Mouse (Mus musculus) hindlimb bud, embryonic 11.5 days (tissue): ENCODE data around the gene Etd.
"Not testable (repeated sequence)": the region's sequence is repeated elsewhere in the genome, so short reads cannot be mapped to it uniquely, and the experiment has no call there.

Experiments
- DNase-seq: peaks from one replicate; pipeline ENCODE4 v3.0.0-alpha.2; 2012; ENCODE audit warnings: low read depth, low spot score; ENCODE audit errors: extremely low spot score

Gene Etd

DNA sequence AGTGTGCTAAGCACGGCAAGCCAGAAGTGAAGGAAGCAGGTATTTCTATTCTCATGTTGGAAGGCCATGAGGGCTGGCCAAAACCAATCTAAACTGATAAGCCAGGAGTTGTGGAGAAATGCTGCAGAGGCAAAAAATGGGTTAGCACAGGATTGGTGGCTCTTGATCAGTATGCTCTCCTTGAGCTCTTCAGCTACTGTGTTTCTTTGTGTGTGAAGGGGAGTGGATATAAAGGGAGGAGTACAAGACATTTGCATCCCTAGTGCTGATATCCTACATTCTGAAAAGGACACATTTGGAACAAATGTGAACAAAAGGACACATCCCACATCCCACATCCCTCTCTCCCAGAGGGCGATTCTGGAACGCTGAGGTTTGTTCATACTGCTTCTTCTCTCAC is at the start of gene Etd:
Gene Etd, plus strand, starts transcription at position 301 of the 400 bp plus-strand sequence.
- DNase-seq, result no peak

DNA sequence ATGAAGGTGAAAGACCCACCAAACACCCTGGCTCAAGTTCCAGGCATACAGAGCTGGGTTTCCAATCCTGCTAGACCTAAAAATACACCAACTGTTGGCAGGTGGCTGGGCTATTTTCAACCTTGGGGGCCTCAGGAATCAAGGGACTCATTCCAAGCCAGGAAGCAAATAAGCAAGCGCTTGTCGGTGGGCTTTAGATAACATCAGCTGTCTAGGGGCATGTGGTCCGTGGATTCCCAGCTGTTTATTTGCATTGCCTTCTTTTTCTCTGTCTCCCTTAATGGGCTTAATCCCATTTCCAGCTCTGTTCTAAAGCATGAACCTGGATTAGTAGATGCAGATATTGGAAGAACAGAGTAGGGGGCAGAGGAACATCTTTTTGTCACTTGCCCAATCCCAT is 48.4 kb upstream of the Etd start:
- DNase-seq, result no peak

DNA sequence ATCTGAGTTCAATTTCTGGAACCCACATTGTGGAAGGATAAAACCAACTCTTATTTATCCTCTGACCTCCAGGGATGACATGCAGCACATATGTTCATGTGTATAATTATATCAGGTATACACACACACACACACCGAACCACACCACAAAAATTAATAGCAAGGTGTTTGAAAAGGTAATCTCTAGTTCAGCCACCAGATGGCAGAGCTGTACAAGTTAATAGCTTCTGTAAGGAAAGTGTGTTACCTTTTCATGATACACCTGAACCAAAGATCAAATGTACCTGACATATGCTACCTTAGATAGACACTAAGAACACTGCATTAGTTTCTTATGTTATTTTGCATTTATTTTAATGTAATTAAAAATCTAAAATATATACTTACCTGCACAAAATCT is 1.8 kb upstream of the Etd start:
- DNase-seq, result peak; percentile 1

DNA sequence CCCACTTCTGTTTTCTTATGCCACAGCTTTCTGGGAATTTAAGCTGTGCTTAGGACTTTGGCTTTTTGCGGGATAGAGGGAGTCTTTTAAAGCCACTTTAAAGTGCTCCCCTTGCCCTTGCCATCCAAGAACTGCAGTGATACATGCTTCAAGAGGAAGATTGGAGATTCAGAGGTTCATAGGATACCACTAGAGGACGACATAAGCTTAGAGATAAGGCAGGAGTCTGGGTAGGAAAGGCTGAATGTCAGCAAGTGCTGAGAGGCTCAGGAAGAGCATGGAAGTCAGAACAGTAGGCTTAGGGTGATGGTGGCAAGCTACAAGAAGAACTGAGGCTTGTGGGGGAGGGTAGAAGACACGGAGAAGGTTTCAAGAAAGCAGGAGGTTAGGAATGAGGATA is 24.9 kb downstream of the Etd start:
- no peak for DNase-seq

DNA sequence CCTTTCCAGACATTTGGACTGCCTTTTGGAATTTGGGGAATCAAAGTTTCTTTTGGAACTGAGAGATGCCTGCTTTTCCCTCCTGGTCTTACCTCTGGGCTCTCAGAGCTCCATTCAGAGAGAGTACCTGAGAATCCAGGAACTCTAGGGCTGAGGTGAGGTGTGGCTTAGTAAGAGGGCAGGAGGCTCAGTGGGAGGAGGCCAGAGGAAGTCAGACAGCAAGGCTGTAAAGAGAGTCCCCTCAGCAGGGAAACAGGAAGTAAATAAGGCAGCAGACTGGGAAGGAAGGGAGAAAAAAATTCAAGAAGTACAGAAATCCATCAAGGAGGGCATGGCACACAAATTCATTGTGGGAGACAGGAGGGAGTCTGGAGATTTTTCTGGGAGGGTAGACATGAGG is 29.5 kb downstream of the Etd start:
- not testable (repeated sequence) for DNase-seq
